Mouse (Mus musculus) brain, embryonic 14.5 days (tissue): ENCODE results near the gene Ubald2. TPM values are rescaled to one million over a fixed set of nuclear protein-coding genes. Genes with fewer than 3 reads are reported as not detected.

Experiments used
- DNase-seq: peaks from one replicate; pipeline ENCODE4 v3.0.0-alpha.2; 2011; ENCODE audit warnings: low read depth
- CTCF ChIP-seq: fragments of 200-500 bp; IDR thresholded peaks from 2 replicates; pipeline ENCODE4 v1.5.1; 2012; ENCODE audit warnings: inconsistent platforms, mild to moderate bottlenecking, moderate library complexity, borderline replicate concordance; ENCODE audit not compliant: insufficient read depth, insufficient read length; ENCODE audit errors: extremely low read depth
- POLR2A ChIP-seq: fragments of 200-500 bp; IDR thresholded peaks from 2 replicates; pipeline ENCODE4 v1.6.1; 2012; ENCODE audit warnings: mild to moderate bottlenecking, inconsistent platforms, borderline replicate concordance; ENCODE audit not compliant: poor library complexity, insufficient read depth, insufficient read length, severe bottlenecking; ENCODE audit errors: extremely low read depth
- polyA plus RNA-seq: library from polyadenylated mRNA; depleted of rRNA; stranded (reverse); fragments of >200 nt; gene quantifications from 2 replicates; pipeline ENCODE4 v1.2.3, GENCODE M21; 2012

Gene Ubald2
- polyA plus RNA-seq, 1 experiment = 203 TPM

DNA sequence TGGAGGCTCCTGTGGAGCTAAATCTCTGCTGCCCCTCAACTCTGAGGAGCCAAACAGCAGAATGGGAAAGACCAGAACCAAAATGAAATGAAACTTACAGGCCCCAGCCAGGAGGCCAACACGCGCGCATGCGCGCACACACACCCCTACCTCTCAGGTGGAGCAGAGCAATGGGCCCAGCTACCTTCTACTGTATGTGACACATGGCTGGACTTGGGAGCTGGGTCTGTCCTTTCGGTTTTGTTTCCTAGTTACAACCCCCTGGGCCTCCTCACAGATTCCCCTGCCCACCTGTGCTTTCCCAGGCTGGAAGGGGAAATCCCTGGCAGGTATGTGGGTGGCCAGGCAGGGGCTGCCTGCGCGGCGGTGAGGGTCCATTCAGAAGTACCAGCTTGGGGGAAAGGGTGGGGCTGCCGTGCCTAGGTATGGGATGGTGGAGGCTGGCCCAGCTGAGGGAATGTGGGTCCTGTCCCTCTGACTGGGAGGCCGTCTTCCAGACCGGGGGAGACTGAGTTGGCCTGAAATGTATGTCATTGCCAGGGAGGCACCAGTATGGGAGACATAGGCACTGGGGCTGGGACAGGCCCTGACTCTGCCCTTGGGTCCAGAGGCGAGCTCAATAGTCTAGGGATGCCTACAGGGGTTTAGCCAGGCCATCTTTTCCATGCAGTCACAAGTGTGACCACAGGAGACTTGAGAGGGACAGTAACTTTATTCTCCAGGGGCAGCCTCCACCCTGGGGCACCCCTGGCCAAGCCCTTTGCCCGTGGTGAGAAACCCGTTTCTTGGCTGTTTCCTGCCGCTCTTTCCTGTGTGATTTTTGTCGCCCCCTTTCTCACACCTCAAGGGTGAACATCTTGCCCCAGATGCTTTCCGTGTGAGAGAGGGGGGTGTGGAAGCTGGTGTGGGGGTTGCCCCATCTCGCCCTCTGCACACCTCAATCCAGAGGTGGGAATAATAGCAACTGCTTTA lies 5.7 kb downstream of the Ubald2 start:
- TF ChIP-seq POLR2A (no peak), CTCF (no peak)
- no peak for DNase-seq

DNA sequence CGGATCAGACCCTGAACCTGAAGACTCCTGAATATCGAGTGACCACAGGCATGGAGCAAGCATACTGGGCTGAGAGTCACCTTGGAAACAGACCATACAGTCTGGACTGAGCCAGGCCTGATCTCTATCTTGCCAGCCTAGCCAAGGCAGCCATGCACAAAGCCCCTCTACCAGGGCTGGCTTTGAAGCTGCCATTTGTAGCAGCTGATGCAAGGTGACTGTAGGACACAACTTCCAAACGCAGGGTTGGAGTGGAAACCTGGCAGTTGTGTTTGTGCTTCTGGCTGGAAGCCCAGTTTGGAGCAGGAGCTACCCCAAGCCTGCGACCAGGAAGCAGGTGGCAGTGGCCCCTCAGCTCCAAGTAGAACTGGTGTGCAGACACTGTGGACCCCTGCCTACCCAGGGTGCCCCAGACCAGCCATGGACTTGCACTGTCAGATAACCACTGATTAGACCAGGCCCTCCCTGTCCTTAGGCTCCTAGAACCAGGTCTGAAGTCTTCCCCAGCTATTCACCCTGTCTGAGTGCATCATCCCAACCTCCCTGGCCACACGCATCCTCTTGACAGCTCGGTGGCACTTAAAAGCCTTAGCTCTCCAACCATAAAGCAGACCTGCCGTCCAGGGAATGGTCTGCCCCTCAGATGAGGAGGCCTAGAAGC lies 6.6 kb downstream of the Ubald2 start:
- peak; percentile 49 for DNase-seq
- TF ChIP-seq CTCF (no peak), POLR2A (no peak)

DNA sequence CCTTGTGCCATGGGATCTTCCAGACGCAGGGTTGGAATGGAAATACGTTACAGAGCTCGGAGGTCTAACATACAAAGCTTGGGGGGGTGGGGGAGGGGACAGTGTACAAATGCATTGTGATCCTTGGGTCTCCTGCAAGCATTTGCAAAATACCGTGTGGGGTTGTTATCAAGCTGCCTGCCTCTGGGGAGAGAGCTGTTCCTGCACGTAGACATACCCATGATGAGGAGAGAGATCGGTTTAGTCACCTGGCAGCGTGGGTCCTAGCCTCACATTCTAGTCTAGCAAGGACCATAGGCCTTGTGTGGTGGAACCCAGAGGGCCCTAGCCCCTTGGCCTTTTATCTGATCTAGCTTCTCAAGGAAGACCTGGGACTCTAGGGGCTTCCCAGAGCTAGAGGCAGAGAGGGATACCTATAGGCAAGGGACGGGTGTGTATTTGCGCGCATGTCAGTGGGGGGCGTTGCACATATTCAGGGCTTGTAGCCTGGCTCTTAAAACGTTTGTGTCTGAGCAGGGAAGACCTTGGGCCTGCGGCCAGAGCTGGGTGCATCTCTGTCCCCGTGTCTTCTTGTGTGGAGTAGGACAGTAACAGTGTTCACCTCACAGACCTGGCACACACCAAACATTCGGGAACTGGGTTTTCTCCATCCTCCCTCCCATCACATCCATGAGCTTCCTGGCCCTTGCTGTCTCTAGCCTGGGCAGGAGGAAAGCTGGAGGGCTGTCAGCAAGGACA lies 8.4 kb downstream of the Ubald2 start:
- TF ChIP-seq POLR2A = no peak
- TF ChIP-seq CTCF = no peak
- DNase-seq = no peak

DNA sequence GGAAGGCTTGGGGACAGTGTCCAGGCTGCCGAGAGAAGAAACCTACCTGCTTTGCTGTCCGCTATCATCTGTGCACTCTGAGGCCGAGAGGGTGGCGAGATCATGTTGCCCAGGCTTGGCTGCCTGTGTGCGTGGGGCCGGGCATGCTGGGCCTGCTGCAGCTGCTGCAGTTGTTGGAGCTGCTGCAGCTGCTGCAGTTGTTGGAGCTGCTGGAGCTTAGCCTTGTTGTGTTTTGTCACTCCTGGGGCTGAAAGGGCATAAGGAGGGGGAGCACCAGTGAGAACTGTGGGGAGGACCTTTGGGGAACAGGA lies 8.9 kb downstream of the Ubald2 start:
- TF ChIP-seq POLR2A (no peak), CTCF (no peak)
- no peak for DNase-seq

GRCm38 (mm10) chr11:116443311-116443710 lies 9.4 kb downstream of the Ubald2 start:
- DNase-seq = no peak
- no peak for TF ChIP-seq POLR2A
- TF ChIP-seq CTCF = no peak

DNA sequence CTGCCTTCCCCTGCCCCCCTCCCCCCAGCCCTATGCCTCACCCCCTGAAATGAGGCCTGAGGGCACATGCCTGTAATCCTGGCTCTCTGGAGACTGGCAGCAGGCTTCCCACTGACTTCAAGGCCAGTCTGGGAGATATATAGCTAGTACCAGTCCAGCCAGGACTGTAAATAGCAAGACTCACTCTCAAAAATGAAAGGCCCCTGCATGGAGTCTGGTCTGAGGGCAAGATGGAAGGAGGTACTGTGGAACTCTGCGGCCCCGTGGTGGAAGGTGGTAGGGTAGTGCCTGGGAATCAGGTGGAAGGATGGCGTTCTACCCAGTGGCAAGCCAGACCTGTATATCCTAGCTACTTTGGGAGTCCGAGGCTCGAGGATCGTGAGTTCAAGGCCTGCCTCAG lies 10.0 kb downstream of the Ubald2 start:
- DNase-seq = no peak
- TF ChIP-seq CTCF (no peak), POLR2A (no peak)

DNA sequence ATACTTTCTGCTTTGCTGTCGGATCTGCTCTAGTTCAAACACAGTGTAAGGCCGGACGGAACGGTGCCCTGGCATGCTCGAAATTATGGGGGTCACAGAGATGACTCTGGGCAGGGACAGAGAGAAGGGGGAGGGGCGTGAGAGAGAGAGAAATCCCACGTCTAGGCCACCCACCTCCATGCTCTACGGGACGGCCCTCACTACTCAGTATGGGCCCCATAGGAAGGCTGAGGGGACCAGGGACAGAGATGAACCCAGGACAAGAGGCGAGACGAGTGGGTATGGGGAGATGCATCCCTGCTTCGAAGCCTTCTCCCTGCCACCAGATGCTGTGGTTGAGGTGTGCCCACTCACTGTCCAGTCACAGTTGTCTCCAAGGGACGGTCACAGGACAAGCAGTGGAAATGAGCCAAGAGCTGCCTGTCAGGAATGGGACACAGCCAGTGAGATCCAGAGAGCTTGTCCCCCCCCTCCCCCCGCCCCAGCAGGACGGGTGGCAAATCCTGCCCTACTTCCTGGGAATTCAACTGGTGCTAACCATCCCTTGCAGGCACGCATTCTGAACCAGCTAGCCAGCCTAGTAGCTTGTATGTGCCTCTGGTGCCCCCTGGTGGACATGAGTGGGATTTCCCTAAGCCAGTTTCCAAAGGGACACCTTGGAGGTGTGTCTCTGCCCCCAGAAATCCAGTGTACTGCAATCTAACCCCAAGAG lies 11.9 kb downstream of the Ubald2 start:
- peak; percentile 92 for DNase-seq
- TF ChIP-seq POLR2A (no peak), CTCF (peak; percentile 96)

DNA sequence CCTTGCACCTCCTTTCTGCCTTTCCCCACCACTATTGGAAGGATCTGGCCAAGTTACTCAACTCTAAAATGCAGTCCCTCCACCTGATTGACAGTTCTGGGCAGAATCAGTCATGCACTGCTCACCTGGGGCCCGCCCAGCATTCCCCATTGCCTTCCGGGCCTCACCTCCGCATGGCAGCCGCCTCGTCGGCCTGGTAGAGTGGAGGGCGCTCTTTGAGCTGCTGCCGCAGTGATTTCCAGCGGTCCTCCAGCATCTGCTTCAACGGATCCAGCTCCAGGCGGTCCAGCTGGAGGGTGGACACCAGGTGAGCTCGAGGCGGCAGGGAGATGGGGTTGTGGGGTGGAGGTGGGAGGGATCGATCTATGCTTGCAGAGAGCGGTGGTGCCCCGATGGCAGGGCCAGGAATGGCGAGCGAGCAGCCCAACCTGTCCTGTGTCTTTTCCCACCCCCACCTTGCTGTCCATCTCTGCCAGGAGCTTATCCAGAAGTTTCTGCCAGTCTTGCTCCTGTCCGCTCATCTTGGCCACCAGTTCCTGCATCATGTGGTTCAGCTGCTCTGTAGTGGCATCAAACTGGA lies 12.5 kb downstream of the Ubald2 start:
- DNase-seq = no peak
- TF ChIP-seq POLR2A (no peak), CTCF (no peak)

GRCm38 (mm10) chr11:116447822-116448221 lies 13.9 kb downstream of the Ubald2 start:
- TF ChIP-seq CTCF (0 out of 2 replicates have a peak, but pooled peaks have one; percentile 2), POLR2A (no peak)

DNA sequence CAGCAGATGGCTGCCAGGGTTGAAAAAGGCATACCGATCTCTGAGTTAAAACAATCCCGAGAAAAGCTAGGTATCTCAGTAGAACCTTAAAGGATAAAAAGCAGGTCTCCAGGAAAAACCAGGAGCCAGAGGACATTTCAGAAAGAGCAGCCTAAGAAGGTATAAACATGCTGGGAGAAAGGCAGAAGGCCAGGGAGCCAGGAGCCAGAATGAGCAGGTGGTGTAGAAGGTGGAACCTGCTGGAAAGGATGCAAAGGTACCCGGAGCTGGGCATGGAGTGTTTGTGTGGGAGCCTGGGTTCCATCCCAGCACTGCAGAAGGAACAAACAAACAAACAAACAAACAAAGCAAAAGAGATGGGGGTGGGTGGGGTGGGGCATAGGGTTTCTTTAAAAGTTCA lies 15.4 kb downstream of the Ubald2 start:
- DNase-seq = no peak
- TF ChIP-seq CTCF = no peak
- TF ChIP-seq POLR2A = no peak

More at GRCm38 (mm10) chr11:116447822-116448221, 13.9 kb downstream of the Ubald2 start:
- DNase-seq = no peak

DNA sequence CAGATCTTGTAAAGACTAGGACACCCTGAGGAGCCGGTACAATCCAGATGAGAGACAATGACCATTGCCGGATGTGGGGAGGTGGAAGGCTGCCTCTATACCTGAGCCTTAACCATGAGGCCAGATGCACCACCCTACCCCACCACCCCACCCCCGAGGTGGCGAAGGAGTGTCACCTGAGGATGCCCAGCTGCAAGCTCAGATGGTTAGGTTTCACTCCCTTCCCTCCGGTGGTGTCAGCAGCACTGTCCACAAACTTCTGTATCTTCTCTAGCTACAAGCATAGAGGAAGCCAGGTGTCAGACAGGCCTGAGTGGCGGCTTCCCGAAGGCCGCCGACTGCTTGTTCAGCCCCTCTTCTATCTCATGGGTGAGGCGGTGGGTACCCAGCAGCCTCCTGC lies 20.0 kb downstream of the Ubald2 start:
- no peak for TF ChIP-seq POLR2A
- no peak for TF ChIP-seq CTCF
- DNase-seq = no peak

- TF ChIP-seq CTCF = no peak
- no peak for TF ChIP-seq POLR2A
- no peak for DNase-seq
Measured at GRCm38 (mm10) chr11:116456234-116456633, 22.3 kb downstream of the Ubald2 start.

GRCm38 (mm10) chr11:116459786-116460185 lies 25.9 kb downstream of the Ubald2 start:
- no peak for DNase-seq
- TF ChIP-seq CTCF (no peak), POLR2A (no peak)

DNA sequence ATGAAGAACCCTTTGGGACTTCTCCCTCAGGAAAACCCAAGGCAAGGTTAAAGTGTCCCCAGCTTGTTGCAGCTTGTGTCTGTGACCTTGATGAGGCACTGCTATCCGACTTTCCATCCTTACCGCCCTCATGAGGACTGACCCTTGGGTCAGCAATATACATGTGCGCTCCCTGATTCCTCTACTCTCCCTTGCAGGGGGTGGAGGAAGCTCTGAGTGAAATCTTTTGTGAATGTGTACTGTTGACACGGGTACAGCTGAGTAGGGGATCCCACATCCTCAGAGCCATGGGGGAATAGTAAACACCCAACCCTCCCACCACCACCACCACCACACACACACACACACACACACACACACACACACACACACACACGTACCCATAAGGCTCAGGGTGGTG lies 29.4 kb downstream of the Ubald2 start:
- DNase-seq = no peak
- TF ChIP-seq CTCF (no peak), POLR2A (no peak)
